Mouse (Mus musculus) layer of hippocampus, postnatal 36 days (tissue): ENCODE measurements at regions not wholly inside any gene's neighbourhood (a gene's known extent, or its start where the extent isn't known, plus 50 kb on each side); places are given as distances from the start of the nearest gene placed in this dataset.
"Not testable (repeated sequence)": the region's sequence is repeated elsewhere in the genome, so short reads cannot be mapped to it uniquely, and the experiment has no call there.

Experiments
- DNase-seq, 2 experiments: peaks; one replicate each; pipeline ENCODE4 v3.0.0; 2022

DNA sequence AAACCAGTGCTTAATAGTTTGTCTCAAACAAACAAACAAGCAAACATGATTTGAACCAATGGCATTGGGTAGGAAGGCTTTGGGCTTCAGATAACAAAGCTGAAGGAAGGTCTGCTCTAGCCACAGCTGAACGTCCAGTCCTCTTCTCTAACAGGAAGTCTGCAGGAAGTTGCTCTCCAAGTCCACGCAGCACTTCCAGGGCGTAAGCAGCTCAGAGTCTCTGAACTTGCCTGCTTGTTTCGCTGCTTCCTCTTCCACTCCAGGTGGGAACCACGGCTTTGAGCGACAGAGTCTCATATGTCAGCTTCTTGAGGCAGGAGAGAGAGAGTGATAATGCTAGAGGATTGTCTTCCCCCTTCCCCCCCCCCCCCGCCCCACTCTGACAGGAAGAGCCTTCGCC is 123.6 kb downstream of the Tnfrsf21 start:
- DNase-seq, result no peak

DNA sequence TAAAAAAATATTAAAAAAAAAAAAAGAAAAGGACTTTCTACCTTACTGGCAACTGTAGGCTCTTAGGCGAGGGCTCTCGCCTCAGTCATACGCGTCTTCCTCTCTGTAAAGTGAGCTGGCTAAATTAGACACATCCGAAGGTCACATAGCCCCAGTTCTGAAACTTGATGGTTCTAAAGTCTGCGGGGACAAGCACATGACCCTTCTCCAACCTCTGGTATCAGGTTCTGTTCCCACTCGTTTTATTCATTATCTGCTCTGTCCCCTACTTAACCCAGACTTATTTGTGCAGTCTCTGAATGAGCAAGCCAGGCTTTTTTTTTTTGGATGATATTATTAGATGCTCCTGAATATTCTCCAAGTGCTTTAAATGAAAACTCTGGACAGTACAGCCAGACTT is 125.4 kb downstream of the Tnfrsf21 start:
- DNase-seq, result no peak

DNA sequence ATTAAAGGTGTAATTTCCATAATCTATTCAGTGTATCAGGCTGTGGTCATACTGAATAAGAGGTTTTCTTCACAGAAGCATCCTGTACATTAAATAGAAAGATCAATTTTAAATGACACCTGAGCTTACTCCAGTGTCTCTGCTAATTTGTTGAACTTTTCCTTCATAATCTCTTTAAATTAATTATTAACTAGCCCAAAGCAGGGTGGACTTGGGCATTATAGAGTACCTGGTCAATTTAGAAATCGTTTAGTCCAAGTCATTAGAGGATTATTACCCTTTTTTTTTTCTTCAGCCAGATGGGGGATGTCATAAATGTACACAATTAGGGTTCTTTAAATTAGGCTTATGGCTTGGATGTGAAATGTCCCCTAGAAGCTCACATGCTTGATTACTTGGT is 124.4 kb upstream of the Adgrf1 start:
- DNase-seq, result no peak

DNA sequence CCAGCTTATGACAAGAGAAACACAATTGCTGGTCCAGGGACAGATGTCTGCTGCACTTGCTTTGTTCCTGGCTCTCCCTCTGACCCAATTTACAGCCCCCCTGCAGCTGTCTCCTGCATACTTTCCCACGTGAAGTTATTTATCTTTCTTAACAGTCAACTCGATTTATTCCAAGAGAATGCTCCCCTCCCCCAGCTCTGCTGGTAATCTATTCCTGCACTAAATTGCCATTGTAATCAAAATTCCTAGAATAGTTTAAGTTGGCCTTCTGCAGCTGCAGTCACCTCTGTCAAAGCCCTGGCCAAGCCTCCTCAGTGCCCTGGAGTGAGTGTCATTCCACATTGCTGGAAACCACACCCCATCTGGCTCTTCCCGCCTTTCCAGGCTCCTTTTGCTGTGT is 122.2 kb upstream of the Adgrf1 start:
- DNase-seq, result no peak

DNA sequence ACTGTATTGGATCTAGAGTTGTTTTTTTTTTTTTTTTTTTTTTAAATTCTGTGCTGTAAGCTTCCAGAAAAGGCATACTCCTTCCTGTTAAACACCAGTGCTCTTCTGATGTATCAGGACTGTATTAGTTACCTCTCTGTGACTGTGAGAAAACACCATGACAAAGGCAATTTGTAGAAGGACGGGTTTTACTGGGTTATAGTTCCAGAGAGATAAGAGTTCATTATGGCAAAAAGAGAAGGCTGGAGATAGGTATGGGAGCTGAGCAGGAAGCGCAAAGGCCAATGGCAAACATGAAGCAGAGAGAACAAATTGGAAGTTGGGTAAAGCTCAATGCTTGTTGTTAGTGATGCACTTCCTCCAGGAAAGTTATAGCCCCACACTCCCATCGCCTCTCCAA is 117.5 kb upstream of the Adgrf1 start:
- no peak for DNase-seq

DNA sequence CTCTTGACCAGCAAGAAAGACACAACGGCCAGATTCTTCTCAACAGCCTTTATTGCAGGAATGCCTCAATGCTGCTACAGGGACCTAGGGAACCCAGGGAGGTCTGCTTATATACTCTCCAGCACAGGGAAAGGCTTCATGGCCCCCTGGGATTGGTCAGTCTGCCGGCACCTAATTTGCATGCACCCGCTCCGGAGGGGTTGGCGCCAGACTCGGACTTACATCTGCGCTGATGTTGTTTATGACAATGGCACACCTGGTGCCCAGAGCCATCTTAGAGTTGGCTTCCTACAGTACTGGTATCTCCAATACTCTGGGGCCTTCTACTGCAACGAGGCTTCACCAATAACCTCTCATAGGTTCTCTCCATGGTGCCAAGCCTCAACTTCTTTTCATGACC is 114.9 kb upstream of the Adgrf1 start:
- not testable (repeated sequence) for DNase-seq

DNA sequence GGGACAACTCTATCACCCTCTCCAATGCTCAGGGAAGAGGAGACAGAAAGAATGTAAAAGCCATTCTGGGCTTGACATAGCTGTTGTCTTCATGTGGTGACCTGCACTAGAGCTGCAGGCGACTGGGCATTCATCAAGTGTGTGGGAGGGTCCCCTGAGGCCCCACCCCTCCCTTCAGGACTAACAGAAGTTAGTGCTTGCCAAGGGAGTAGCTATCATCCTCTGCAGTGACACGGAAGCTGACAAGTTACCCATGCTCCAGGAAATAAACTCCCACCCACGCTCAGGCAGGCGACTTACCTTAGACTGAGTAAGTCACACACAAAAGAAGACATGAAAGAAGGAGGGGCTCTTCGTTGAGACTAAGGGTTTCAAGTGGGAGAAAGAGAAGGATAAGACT is 114.0 kb upstream of the Adgrf1 start:
- no peak for DNase-seq

DNA sequence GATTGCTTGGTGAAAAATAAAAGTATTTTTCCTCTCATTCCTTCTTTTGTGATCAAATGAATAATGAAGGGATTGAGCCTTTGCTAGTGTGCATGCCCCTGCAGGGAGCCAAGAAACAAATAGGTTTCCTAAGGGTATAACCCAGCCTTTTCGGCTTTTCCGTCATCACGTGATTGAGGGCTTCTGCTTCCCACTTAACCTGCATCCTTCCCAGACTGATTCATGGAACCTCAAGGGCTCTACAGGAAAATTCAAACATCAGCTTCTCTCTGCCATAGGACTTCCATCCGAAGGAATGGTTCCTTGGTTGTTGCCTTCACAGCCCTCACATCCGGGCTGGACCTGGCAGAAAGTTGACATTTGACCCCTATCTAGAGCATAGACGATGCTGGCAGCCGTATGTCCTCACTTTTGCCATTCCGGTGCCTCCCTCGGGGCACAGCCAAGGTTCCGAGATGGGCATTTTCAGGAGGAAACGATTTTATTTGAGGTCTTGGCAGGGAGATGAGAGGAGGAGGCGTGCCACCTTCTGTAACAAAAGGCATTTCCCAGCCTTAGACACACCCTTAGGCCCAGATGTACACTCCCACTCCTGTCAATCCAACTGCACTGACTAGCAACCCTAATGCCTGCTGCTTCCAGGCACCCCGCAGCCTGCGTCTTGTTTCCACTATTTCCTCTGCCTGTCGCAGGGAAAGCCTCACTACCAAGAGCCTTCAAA is 112.2 kb upstream of the Adgrf1 start:
- peak; percentile 53 to 64 for DNase-seq

DNA sequence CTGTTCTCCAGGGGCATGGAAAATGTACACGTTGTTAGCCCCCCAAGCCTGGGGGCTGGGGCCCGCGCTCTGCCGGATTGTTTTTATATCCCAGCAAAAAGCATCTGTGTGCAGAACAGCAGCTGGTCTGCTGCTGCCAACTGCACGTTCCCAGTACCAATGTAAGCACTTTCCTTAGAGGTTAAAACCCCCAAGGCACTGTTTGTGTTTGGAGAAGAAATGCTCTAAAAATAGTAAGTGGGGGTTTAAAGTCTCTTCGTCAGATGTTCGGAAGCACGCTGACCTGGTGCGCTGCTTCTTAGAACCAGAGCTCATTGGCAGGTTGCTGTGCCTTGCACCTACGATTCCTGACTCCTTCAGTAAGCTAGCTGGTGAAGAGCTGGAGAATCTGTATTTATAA is 111.4 kb upstream of the Adgrf1 start:
- DNase-seq, result no peak

DNA sequence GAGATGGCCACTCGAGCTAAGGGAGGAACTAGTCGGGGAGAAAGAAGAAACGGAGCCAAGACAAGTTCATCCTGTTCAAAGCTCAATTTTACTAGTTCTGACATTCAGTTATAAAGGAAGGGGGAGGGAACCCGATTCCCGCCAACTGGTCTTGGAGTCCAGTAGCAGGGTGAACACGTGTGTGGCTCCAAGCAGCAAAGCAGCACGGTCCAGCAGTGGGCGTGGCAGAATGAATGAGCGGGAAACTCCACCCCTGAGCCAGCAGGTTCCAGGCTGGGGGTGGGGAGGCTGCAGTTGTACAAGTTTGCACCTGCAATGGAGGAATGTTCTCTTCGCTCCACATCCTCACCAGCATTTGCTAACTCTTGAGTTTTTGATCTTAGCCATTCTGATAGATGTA is 108.8 kb upstream of the Adgrf1 start:
- DNase-seq, result not testable (repeated sequence)

DNA sequence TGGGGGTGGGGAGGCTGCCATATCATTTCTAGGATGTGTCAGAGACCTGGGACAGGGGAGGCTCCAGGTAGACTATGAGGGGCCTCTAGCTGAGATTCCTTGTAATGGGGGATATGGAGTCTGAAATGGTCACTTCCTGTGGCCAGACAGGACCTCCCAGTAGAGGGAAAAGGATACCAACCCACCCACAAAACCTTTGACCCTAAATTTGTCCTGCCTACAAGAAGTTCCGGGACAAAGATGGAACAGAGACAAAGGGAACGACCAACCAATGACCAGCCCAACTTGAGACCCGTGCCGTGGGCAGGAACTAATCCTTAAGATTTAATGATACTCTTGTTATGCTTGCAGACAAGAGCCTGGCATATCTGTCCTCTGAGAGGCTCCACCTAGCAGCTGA is 107.0 kb upstream of the Adgrf1 start:
- no peak for DNase-seq

DNA sequence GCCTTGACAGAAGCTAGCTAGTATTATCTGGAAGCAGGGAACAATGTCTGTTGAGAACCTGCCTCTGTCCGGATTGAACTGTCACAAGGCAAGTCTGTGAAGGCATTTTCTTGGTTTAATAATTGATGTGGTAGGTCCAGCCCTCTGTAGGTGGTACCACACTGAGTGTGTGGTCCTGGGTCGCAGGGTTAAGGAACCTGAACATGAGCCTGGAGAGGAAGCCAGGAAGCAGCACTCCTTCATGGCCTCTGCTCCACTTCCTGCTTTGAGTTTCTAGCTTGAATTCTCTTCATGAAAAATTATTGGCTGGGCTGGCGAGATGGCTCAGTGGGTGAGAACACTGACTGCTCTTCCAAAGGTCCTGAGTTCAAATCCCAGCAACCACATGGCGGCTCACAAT is 104.0 kb upstream of the Adgrf1 start:
- DNase-seq, result no peak

DNA sequence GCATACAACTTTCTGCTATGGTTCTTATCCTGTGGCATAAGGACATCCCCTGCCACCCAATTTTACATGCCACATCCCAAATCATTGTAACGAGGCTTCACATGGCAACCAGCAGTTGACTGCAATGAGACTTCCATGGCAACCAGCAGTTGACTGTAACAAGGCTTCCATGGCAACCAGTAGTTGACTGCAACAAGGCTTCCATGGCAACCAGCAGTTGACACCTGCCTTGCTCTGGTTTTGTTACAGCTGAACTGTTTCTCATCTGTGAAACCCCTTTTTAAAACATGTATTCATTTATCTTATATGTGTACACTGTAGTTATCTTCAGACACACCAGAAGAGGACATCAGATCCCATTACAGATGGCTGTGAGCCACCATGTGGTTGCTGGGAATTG is 100.7 kb upstream of the Adgrf1 start:
- DNase-seq, result no peak

DNA sequence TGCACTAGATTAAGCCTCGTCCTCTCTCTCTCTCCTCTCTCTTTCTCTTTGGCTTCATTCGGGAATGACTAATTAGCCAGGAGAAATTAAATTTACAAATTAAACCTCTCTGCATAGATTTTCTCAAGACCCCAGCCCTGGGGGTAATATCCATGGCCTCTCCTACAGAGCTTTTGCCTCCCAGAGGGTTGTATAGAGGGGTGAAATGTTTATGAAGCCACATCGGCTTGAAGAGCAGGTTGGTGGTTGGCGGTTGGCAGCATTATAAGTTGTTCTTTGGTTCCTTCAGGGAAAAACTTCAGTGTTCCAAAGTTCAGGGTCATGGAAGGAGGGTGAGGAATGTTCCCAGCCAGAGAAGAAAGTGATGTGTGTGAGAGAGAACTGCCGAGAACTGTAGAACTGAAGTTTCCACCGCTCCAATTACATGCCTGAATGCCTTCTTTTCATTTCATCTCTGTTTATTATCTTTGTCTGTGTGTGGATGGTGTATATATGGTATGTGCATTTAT is 97.4 kb upstream of the Adgrf1 start:
- DNase-seq, result no peak

DNA sequence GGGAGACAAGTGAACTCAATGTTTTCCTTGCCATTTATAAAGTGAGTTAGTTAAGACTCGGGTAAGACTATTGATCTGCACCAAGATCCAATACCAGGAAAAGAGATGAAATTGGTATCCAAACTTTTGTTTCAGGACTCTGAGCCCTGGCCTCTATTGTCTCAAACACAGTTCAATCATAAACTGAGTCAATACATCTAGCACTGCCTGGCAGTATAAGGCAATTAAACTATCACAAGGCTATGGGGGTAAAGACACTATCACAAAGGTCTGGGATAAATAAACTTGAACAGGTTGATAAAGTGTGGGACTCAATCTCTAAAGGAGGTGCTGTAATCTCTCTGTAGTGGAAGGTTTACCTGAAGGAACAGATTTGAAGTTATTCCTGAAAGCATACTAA is 95.3 kb upstream of the Adgrf1 start:
- DNase-seq, result no peak

DNA sequence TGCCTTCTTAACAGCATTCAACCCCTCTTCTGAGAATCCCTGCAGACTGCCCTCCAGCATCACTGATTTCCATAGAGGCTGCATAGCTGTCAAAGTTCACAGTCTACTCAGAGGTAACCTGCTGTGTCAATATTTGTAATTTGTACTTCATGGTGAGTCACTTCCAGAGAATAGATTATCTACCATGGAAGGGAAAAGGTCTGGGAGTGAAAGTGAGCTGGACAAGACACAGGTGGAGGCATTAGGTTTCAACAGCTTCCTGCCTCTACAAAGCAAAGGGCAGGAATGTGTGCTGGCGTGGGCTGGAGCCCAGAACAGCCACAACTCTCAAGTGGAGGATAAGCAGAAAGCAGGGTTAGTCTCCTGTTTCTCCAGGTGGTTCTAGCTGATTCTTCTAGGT is 92.9 kb upstream of the Adgrf1 start:
- no peak for DNase-seq

DNA sequence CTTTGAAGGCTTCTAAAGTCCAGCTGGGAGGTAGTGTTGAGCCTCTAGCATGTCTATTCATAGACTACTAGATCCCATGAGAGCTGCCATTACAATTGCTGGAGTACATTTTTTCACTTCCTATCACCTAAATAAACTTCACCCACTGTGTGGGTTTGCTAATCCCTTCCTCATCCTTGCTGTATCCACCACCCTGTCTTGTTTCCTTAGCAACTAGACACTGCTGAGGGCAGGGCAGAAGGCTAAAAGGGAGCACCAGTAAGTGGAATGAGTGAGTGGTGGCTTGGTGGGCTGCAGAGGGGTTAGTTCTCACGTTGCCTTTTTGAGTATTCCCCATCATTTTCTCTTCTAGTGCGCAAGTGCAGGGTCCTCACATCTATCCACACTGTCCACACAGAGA is 80.1 kb upstream of the Adgrf1 start:
- DNase-seq, result no peak

DNA sequence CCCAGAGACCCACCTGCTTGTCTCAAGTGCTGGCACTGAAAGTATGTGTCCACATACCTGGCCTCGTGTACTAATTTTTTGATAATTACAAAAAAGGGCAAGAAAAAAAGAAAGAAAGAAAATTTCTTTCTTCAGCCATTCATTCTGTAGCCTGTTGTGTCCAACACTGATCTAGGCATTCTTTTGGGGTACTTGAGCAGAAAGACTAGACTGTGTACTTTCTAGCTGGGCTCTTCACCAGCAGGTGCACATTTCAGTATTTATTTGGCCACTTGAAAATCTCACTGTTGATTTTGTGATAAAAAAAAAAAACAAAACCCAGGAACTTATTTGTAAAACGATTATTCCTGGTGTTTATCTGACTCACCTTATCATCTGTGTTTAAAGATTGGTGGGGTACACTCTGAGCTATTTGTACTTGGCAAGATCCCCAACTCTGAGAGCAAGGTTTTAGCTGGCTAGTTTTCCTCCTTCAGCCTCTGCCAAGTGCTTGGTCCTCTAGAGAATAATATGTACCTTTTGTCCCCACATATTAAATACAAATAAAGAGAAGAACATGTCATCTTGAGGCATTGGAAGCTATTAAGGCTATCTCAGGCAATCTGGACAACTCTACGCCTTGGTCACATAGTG is 79.2 kb upstream of the Adgrf1 start:
- no peak for DNase-seq

DNA sequence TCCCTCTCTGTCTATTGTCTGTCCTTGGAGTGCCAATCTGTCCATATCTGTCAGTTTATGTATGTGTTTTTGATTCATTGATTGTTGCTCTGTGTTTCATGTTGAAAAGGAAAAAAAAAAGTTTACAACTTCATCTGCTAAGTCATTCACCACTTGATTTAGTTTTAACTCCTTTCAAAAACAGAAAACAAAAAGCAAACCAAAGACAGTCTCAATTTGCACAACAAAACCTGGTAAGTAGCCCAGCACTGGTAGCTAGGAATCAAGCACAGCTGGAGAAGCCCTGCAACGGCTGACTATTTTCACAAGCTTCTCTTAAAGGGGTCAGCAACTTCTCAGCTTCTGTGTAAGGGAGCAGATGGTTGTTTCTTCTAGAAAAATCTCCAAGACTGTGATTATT is 72.9 kb upstream of the Adgrf1 start:
- no peak for DNase-seq

DNA sequence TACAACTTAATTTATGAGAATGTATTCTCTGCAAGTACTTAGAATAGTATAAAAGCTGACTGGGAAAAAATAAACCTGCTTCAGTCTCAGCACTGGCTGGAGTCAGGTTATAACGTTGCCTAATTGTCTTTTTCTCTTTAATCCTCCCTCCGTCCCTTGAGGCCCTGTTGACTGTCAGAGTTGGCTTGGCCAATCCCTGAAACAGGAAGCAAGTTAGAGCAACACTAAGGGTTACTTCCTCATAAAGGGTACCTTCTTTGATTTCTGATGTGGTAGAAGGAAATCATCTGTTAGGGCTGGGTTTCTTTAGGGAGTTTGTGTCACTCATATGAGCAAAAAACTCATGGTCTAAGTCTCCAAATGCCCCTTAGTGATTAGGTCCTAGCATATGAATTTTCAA is 69.3 kb upstream of the Adgrf1 start:
- DNase-seq, result no peak

DNA sequence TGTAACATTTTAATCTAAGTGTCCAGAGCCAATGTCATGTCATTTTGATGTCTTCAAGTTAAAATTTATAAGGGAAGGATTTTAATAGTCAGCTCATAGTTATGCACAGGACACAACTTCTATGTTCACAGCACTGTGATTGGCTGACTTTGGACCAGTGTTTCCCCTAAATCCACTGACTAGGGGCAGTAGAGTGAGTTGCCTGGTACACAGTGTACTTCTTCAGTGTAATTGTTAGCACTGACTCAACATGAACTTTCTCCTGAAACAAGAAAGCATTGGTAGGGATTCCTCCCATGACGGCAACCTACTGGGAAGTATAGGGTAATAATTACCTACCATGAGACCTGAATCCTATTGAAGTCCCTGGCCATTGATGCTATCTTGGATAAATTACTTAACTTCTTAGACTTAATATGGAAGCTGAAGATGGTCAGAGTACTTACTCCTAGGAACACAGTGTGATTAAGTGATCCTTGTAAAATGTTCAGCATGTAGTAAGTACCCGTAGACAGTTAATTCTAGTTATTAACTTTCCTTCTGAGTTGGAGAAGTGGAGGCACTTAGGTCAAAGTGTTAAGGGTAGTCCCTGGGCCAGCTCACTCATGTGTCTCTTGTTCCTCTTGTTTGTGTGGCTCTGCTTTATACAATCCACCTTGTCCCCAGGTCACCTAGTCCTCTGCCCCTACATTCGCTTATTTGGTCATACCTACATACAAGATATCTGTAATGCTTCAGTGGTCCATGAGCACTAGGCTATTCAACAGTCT is 63.2 kb upstream of the Adgrf1 start:
- no peak for DNase-seq

DNA sequence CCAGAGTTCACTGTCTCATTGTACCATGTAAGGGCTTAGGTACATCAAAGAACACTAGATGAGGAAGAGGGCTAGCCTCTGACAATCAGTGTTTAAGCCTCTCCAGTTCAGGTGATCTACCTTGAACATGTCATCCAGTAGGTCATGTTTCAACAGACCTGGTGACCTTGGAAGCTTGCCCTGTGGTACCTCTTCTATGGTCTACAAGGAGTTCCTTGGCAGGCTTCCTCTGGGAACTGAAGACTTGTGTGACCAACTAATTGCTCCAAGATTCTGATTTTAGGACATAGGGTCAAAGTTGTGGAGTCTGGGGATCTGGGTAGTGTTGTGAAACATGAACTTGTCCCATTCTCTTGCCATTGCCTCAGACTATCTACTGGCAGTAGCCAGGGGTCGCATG is 60.4 kb upstream of the Adgrf1 start:
- DNase-seq, result no peak

DNA sequence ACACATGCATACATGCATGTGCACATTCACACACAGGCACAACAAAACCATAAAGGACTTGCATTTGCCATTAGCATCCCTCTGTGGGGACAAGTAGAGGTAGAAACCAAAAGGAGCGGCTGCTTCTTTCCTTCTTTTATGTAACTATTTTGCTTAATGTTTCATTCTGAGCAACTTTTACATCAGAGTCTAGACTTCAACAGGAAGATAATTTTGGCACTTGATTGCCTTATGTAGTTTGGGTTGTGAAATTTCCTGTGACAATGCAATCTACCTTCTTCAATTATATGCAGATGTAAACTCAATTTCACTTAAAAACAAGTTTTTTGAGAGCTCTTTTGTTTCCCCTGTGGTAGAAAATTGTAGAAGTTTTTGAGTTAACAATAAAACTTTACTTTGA is 56.1 kb upstream of the Adgrf1 start:
- no peak for DNase-seq

DNA sequence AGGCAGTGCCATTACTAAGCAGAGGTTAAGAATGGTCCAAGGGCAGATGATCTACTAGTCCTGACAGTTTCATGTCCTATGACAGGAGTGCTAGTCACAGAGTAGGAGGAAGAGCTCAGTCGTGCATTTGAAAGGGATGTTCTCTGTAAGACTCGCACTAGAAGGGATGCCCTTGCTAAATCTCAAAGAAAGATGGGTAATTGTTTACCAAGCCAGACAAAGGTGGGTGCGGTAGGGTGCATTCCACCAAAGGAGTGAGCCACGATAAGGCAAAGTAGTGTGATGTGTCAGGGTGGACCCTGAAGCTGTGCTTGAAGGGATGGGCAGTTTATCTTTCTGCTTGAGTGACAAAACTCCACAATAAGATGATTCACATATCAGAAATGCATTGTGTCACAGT is 50.5 kb upstream of the Adgrf1 start:
- no peak for DNase-seq
